15 mouse cellular contexts compared by ENCODE assay signal in genomic region chr9:48916011-48916788, GRCm38 (mm10). TPM values are rescaled to one million over a fixed set of nuclear protein-coding genes. Genes with fewer than 3 reads are reported as not detected.
DNase-seq lines count a peak whose midpoint lies in the region; ATAC-seq and TF ChIP-seq lines count a peak whose summit lies in the region.
"Had no signal": no experiment of that assay in that cellular context is flagged by ENCODE, and none has a peak within 500 bp of the region (broad histone marks: within the 10 kb centered on the region; RNA-seq: fewer than 3 reads in every experiment).

No protein-coding gene starts in this region.

- no peak for TF ChIP-seq CTCF in E14TG2a.4 (conservative IDR thresholded peaks at IDR 0.05; ENCODE audit: low read length)

- no peak for ATAC-seq in forebrain, embryonic 11.5 days (replicated peaks; ENCODE audit: low FRiP score)
- ATAC-seq in embryonic facial prominence, embryonic 14.5 days (ENCODE audit: low read depth): peak; percentile 65; the same call in 1 of the 2 replicates
- peak; percentile 44; the same call in 1 of the 2 replicates for ATAC-seq in intestine, embryonic 16.5 days

- H3K27ac ChIP-seq in forebrain, embryonic 10.5 days: peak overlapping the region; percentile 41; the same call in 1 of the 2 replicates
- H3K27ac ChIP-seq in forebrain, embryonic 11.5 days (ENCODE audit: low read depth, low read length): no peak overlapping the region
- H3K27ac ChIP-seq in embryonic facial prominence, embryonic 14.5 days (replicated peaks; ENCODE audit: low read depth, low read length): no peak overlapping the region
- H3K27ac ChIP-seq in intestine, embryonic 16.5 days (ENCODE audit: low read length): no peak overlapping the region
- H3K27ac ChIP-seq: left cerebral cortex, adult 2 months; neural tube, embryonic 12.5 days had no signal

- no peak for DNase-seq in forebrain, embryonic 10.5 days (ENCODE audit: extremely low spot score, low spot score)
- DNase-seq in forebrain, embryonic 11.5 days (ENCODE audit: low spot score): no peak
- peak; percentile 69 for DNase-seq in embryonic facial prominence, embryonic 14.5 days (ENCODE audit: low spot score)
- DNase-seq in heart, adult 18-20 months: no peak
- no peak for DNase-seq in heart, adult 11 months
- DNase-seq: kidney, postnatal 25 days; spleen, adult 18-20 months had no signal

- H3K4me3 ChIP-seq in forebrain, embryonic 10.5 days: no peak overlapping the region
- no peak overlapping the region for H3K4me3 ChIP-seq in forebrain, embryonic 11.5 days (ENCODE audit: low read depth, low read length)
- H3K4me3 ChIP-seq in E14TG2a.4 (replicated peaks; ENCODE audit: low read length): peak overlapping the region; percentile 43; the same call in 1 of the 2 replicates
- no peak overlapping the region for H3K4me3 ChIP-seq in embryonic facial prominence, embryonic 14.5 days (ENCODE audit: low read depth, low read length)
- no peak overlapping the region for H3K4me3 ChIP-seq in intestine, embryonic 16.5 days (ENCODE audit: low read length)
- H3K4me3 ChIP-seq: heart, embryonic 12.5 days; left cerebral cortex, adult 2 months; neural tube, embryonic 12.5 days had no signal

- WGBS in forebrain, embryonic 10.5 days: 65% methylated on average over 18 of the region's 18 CpGs
- 67% methylated on average over 18 of the region's 18 CpGs for WGBS in forebrain, embryonic 11.5 days
- WGBS in embryonic facial prominence, embryonic 14.5 days: 58% methylated on average over 18 of the region's 18 CpGs
- WGBS in intestine, embryonic 16.5 days: 66% methylated on average over 18 of the region's 18 CpGs

- H3K4me1 ChIP-seq in forebrain, embryonic 10.5 days: peaks cover 12% of the 10 kb centered on the region
- H3K4me1 ChIP-seq in forebrain, embryonic 11.5 days (replicated peaks; ENCODE audit: control insufficient read depth, insufficient read depth, low read length): no peaks in the 10 kb centered on the region
- H3K4me1 ChIP-seq in E14TG2a.4 (replicated peaks; ENCODE audit: low read depth, low read length): peaks cover 2% of the 10 kb centered on the region
- H3K4me1 ChIP-seq in embryonic facial prominence, embryonic 14.5 days (ENCODE audit: control insufficient read depth, insufficient read depth, low read length): peaks cover 2% of the 10 kb centered on the region; the same call in 1 of the 2 replicates
- no peaks in the 10 kb centered on the region for H3K4me1 ChIP-seq in intestine, embryonic 16.5 days (ENCODE audit: control insufficient read depth, insufficient read depth, low read length)

- no peak overlapping the region for H3K4me2 ChIP-seq in forebrain, embryonic 11.5 days (ENCODE audit: low read depth, low read length, severe bottlenecking)
- no peak overlapping the region for H3K4me2 ChIP-seq in embryonic facial prominence, embryonic 14.5 days (ENCODE audit: low read depth, low read length)
- H3K4me2 ChIP-seq in intestine, embryonic 16.5 days (ENCODE audit: low read depth, low read length): no peak overlapping the region
- H3K4me2 ChIP-seq: heart, embryonic 12.5 days; neural tube, embryonic 12.5 days had no signal

- no peak overlapping the region for H3K9ac ChIP-seq in forebrain, embryonic 11.5 days (ENCODE audit: low read length)
- H3K9ac ChIP-seq in embryonic facial prominence, embryonic 14.5 days (ENCODE audit: low read depth, low read length): no peak overlapping the region
- H3K9ac ChIP-seq in intestine, embryonic 16.5 days (ENCODE audit: low read depth, low read length): no peak overlapping the region
- H3K9ac ChIP-seq: heart, embryonic 12.5 days; neural tube, embryonic 12.5 days had no signal

- H3K9me3 ChIP-seq in forebrain, embryonic 10.5 days: no peaks in the 10 kb centered on the region
- H3K9me3 ChIP-seq in forebrain, embryonic 11.5 days (ENCODE audit: control insufficient read depth, low read length): no peaks in the 10 kb centered on the region
- no peaks in the 10 kb centered on the region for H3K9me3 ChIP-seq in E14TG2a.4 (ENCODE audit: low read length)
- H3K9me3 ChIP-seq in embryonic facial prominence, embryonic 14.5 days (ENCODE audit: control insufficient read depth, low read length): no peaks in the 10 kb centered on the region
- no peaks in the 10 kb centered on the region for H3K9me3 ChIP-seq in intestine, embryonic 16.5 days (ENCODE audit: control insufficient read depth, low read length)
- H3K9me3 ChIP-seq: heart, embryonic 12.5 days; neural tube, embryonic 12.5 days had no signal

- H3K36me3 ChIP-seq in forebrain, embryonic 10.5 days (replicated peaks): no peaks in the 10 kb centered on the region
- H3K36me3 ChIP-seq in forebrain, embryonic 11.5 days (ENCODE audit: control insufficient read depth, insufficient read depth, low read length): no peaks in the 10 kb centered on the region
- H3K36me3 ChIP-seq in E14TG2a.4 (ENCODE audit: insufficient read depth, low read length): no peaks in the 10 kb centered on the region
- no peaks in the 10 kb centered on the region for H3K36me3 ChIP-seq in embryonic facial prominence, embryonic 14.5 days (ENCODE audit: control insufficient read depth, insufficient read depth, low read length)
- H3K36me3 ChIP-seq in intestine, embryonic 16.5 days (ENCODE audit: control insufficient read depth, insufficient read depth, low read length): no peaks in the 10 kb centered on the region
- H3K36me3 ChIP-seq: heart, embryonic 12.5 days; neural tube, embryonic 12.5 days had no signal

- H3K27me3 ChIP-seq in forebrain, embryonic 10.5 days (ENCODE audit: poor library complexity, severe bottlenecking): no peaks in the 10 kb centered on the region
- H3K27me3 ChIP-seq in forebrain, embryonic 11.5 days (ENCODE audit: control insufficient read depth, insufficient read depth, low read length): no peaks in the 10 kb centered on the region
- peaks cover 4% of the 10 kb centered on the region; the same call in 1 of the 2 replicates for H3K27me3 ChIP-seq in E14TG2a.4 (ENCODE audit: insufficient read depth, low read length)
- H3K27me3 ChIP-seq in embryonic facial prominence, embryonic 14.5 days (replicated peaks; ENCODE audit: control insufficient read depth, insufficient read depth, low read length): no peaks in the 10 kb centered on the region
- H3K27me3 ChIP-seq in intestine, embryonic 16.5 days (replicated peaks; ENCODE audit: control insufficient read depth, insufficient read depth, low read length): no peaks in the 10 kb centered on the region
- H3K27me3 ChIP-seq: heart, embryonic 12.5 days; neural tube, embryonic 12.5 days had no signal

RNA-seq across cellular contexts. Expression of gene Htr3a, which starts 5.3 kb away (rescaled TPM):
- 0.55 and 0.73 TPM in 2 replicates for polyA plus RNA-seq in forebrain, embryonic 10.5 days (2016; fragmentation: Nextera tagmentation; extraction: Ambion mirVana)
- 0.39 and 0.43 TPM in 2 replicates for polyA plus RNA-seq in forebrain, embryonic 11.5 days (2014; fragmentation: Nextera tagmentation; extraction: Ambion mirVana)
- 3.4 and 4.4 TPM in 2 replicates for polyA plus RNA-seq in embryonic facial prominence, embryonic 14.5 days (2014; fragmentation: Nextera tagmentation; extraction: Ambion mirVana)
- 4.4 and 5.1 TPM in 2 replicates for polyA plus RNA-seq in intestine, embryonic 16.5 days (2015; fragmentation: Nextera tagmentation; extraction: Ambion mirVana)
- total RNA-seq in heart, adult 18-20 months (2021): under 1 TPM in 1 of 2 experiments, not detected in 1; 0.17 TPM
- total RNA-seq: common myeloid progenitor, adult 5-6 weeks had no signal

RNA-seq across cellular contexts. Expression of gene Htr3b, which starts 48.6 kb away (rescaled TPM):
- 1.6 and 1.8 TPM in 2 replicates for polyA plus RNA-seq in forebrain, embryonic 10.5 days (2016; fragmentation: Nextera tagmentation; extraction: Ambion mirVana)
- polyA plus RNA-seq in forebrain, embryonic 11.5 days (2014; fragmentation: Nextera tagmentation; extraction: Ambion mirVana): 0.21 and 0.25 TPM in 2 replicates
- polyA plus RNA-seq in embryonic facial prominence, embryonic 14.5 days (2014; fragmentation: Nextera tagmentation; extraction: Ambion mirVana): 1.1 TPM in 2 replicates
- 1.4 TPM in 2 replicates for polyA plus RNA-seq in intestine, embryonic 16.5 days (2015; fragmentation: Nextera tagmentation; extraction: Ambion mirVana)
- not detected for total RNA-seq in heart, adult 18-20 months (2021)
- total RNA-seq: common myeloid progenitor, adult 5-6 weeks; left cerebral cortex, adult 2 months had no signal
- polyA plus RNA-seq: heart, embryonic 12.5 days; liver, embryonic 16.5 days; thymus, postnatal 0 days had no signal
